Mouse (Mus musculus): ENCODE results near the gene Mier3. TPM values are rescaled to one million over a fixed set of nuclear protein-coding genes. Genes with fewer than 3 reads are reported as not detected.

The Mier3 gene
- polyA plus RNA-seq, 2 experiments: 23.3 to 31.2 TPM

- no peak overlapping the region for H3K4me2 ChIP-seq (replicated peaks; ENCODE audit: low read depth, low read length, severe bottlenecking)
- H3K4me3 ChIP-seq (replicated peaks; ENCODE audit: low read length): no peak overlapping the region
- no peak for TF ChIP-seq POLR2A (IDR thresholded peaks at IDR 0.05; ENCODE audit: borderline replicate concordance, extremely low read depth, insufficient read depth, insufficient read length)
- ATAC-seq (ENCODE audit: low FRiP score, low read depth) (no peak), DNase-seq (ENCODE audit: low spot score) (no peak)
- no peak overlapping the region for H3K27ac ChIP-seq (replicated peaks; ENCODE audit: low read depth, low read length)
- H3K9me3 ChIP-seq (ENCODE audit: control insufficient read depth, low read length): no peaks in the 10 kb centered on the region
- peaks cover 9% of the 10 kb centered on the region for H3K36me3 ChIP-seq (ENCODE audit: control insufficient read depth, insufficient read depth, low read length)
- WGBS: 71% methylated on average over 6 of the region's 6 CpGs
- H3K4me1 ChIP-seq (ENCODE audit: control insufficient read depth, insufficient read depth, low read length): no peaks in the 10 kb centered on the region
- no peak overlapping the region for H3K9ac ChIP-seq (ENCODE audit: low read depth, low read length, severe bottlenecking)
- no peaks in the 10 kb centered on the region for H3K27me3 ChIP-seq (ENCODE audit: control insufficient read depth, insufficient read depth, low read length)
Observed at GRCm38 (mm10) chr13:111744233-111745000, 63.6 kb downstream of the Mier3 start.

GRCm38 (mm10) chr13:111745216-111745615 lies 64.4 kb downstream of the Mier3 start:
- H3K9ac ChIP-seq (ENCODE audit: low read depth, low read length, severe bottlenecking): no peak overlapping the region
- peaks cover 17% of the 10 kb centered on the region for H3K36me3 ChIP-seq (ENCODE audit: control insufficient read depth, insufficient read depth, low read length)
- no peak for DNase-seq (ENCODE audit: low spot score)
- H3K9me3 ChIP-seq (ENCODE audit: control insufficient read depth, low read length): no peaks in the 10 kb centered on the region
- no peak overlapping the region for H3K4me2 ChIP-seq (replicated peaks; ENCODE audit: low read depth, low read length, severe bottlenecking)
- TF ChIP-seq POLR2A (IDR thresholded peaks at IDR 0.05; ENCODE audit: borderline replicate concordance, extremely low read depth, insufficient read depth, insufficient read length): no peak
- 64% methylated on average over 7 of the region's 7 CpGs for WGBS
- no peaks in the 10 kb centered on the region for H3K4me1 ChIP-seq (ENCODE audit: control insufficient read depth, insufficient read depth, low read length)
- no peak overlapping the region for H3K4me3 ChIP-seq (replicated peaks; ENCODE audit: low read length)
- no peak overlapping the region for H3K27ac ChIP-seq (replicated peaks; ENCODE audit: low read depth, low read length)
- H3K27me3 ChIP-seq (ENCODE audit: control insufficient read depth, insufficient read depth, low read length): no peaks in the 10 kb centered on the region
- ATAC-seq (ENCODE audit: low FRiP score, low read depth): no peak

GRCm38 (mm10) chr13:111746831-111747230 lies 66.1 kb downstream of the Mier3 start:
- DNase-seq (ENCODE audit: low spot score) (no peak), ATAC-seq (ENCODE audit: low FRiP score, low read depth) (no peak)
- no peak overlapping the region for H3K4me2 ChIP-seq (replicated peaks; ENCODE audit: low read depth, low read length, severe bottlenecking)
- H3K4me3 ChIP-seq (replicated peaks; ENCODE audit: low read length): no peak overlapping the region
- no peak for TF ChIP-seq POLR2A (IDR thresholded peaks at IDR 0.05; ENCODE audit: borderline replicate concordance, extremely low read depth, insufficient read depth, insufficient read length)
- no peaks in the 10 kb centered on the region for H3K27me3 ChIP-seq (ENCODE audit: control insufficient read depth, insufficient read depth, low read length)
- H3K36me3 ChIP-seq (ENCODE audit: control insufficient read depth, insufficient read depth, low read length): peaks cover 28% of the 10 kb centered on the region
- WGBS: 93% methylated on average over 5 of the region's 5 CpGs
- H3K4me1 ChIP-seq (ENCODE audit: control insufficient read depth, insufficient read depth, low read length): no peaks in the 10 kb centered on the region
- no peaks in the 10 kb centered on the region for H3K9me3 ChIP-seq (ENCODE audit: control insufficient read depth, low read length)
- H3K27ac ChIP-seq (replicated peaks; ENCODE audit: low read depth, low read length): no peak overlapping the region
- no peak overlapping the region for H3K9ac ChIP-seq (ENCODE audit: low read depth, low read length, severe bottlenecking)

GRCm38 (mm10) chr13:111748301-111749062 lies 67.7 kb downstream of the Mier3 start:
- no peaks in the 10 kb centered on the region for H3K4me1 ChIP-seq (ENCODE audit: control insufficient read depth, insufficient read depth, low read length)
- H3K4me3 ChIP-seq (replicated peaks; ENCODE audit: low read length): no peak overlapping the region
- no peak overlapping the region for H3K27ac ChIP-seq (replicated peaks; ENCODE audit: low read depth, low read length)
- no peak for DNase-seq (ENCODE audit: low spot score)
- 92% methylated on average over 28 of the region's 28 CpGs for WGBS
- H3K36me3 ChIP-seq (ENCODE audit: control insufficient read depth, insufficient read depth, low read length): peaks cover 42% of the 10 kb centered on the region
- ATAC-seq (ENCODE audit: low FRiP score, low read depth): no peak
- no peaks in the 10 kb centered on the region for H3K9me3 ChIP-seq (ENCODE audit: control insufficient read depth, low read length)
- H3K27me3 ChIP-seq (ENCODE audit: control insufficient read depth, insufficient read depth, low read length): no peaks in the 10 kb centered on the region
- TF ChIP-seq POLR2A (IDR thresholded peaks at IDR 0.05; ENCODE audit: borderline replicate concordance, extremely low read depth, insufficient read depth, insufficient read length): no peak
- H3K9ac ChIP-seq (ENCODE audit: low read depth, low read length, severe bottlenecking): no peak overlapping the region
- no peak overlapping the region for H3K4me2 ChIP-seq (replicated peaks; ENCODE audit: low read depth, low read length, severe bottlenecking)

- ATAC-seq (ENCODE audit: low FRiP score, low read depth) (no peak), DNase-seq (ENCODE audit: low spot score) (no peak)
- Histone ChIP-seq H3K4me3 (replicated peaks; ENCODE audit: low read length) (no peak overlapping the region), H3K4me2 (replicated peaks; ENCODE audit: low read depth, low read length, severe bottlenecking) (no peak overlapping the region), H3K9me3 (ENCODE audit: control insufficient read depth, low read length) (no peaks in the 10 kb centered on the region), H3K36me3 (ENCODE audit: control insufficient read depth, insufficient read depth, low read length) (peaks cover 90% of the 10 kb centered on the region), H3K4me1 (ENCODE audit: control insufficient read depth, insufficient read depth, low read length) (no peaks in the 10 kb centered on the region), H3K27ac (replicated peaks; ENCODE audit: low read depth, low read length) (no peak overlapping the region), H3K27me3 (ENCODE audit: control insufficient read depth, insufficient read depth, low read length) (no peaks in the 10 kb centered on the region), H3K9ac (ENCODE audit: low read depth, low read length, severe bottlenecking) (no peak overlapping the region)
- no peak for TF ChIP-seq POLR2A (IDR thresholded peaks at IDR 0.05; ENCODE audit: borderline replicate concordance, extremely low read depth, insufficient read depth, insufficient read length)
- 90% methylated on average over 6 of the region's 6 CpGs for WGBS
Observed at GRCm38 (mm10) chr13:111753321-111753720, 72.5 kb downstream of the Mier3 start.

Data from limb, embryonic 14.5 days (tissue).